Mouse (Mus musculus) G1E (cell line): ENCODE data around the gene Vps54. TPM values are rescaled to one million over a fixed set of nuclear protein-coding genes. Genes with fewer than 3 reads are reported as not detected.

Experiments
- ATAC-seq: 2 replicates; pipeline ENCODE4 v1.8.0; 2016; ENCODE audit warnings: mild to moderate bottlenecking; ENCODE audit not compliant: insufficient number of reproducible peaks, poor library complexity, low FRiP score, severe bottlenecking; ENCODE audit errors: extremely low read depth
- DNase-seq: peaks from one replicate; pipeline ENCODE4 v3.0.0; 2012; ENCODE audit warnings: low spot score
- H3K27me3 ChIP-seq: 2 replicates; pipeline ENCODE4 v1.6.1; 2012; ENCODE audit warnings: mild to moderate bottlenecking, low read length, inconsistent platforms; ENCODE audit not compliant: insufficient read depth
- H3K36me3 ChIP-seq: replicated peaks from 2 replicates; pipeline ENCODE3; 2012; ENCODE audit warnings: mild to moderate bottlenecking, inconsistent platforms
- H3K4me1 ChIP-seq: 2 replicates; pipeline ENCODE4 v1.6.1; 2012; ENCODE audit warnings: low read depth, low read length, inconsistent platforms, mixed read lengths; ENCODE audit not compliant: insufficient read depth
- H3K4me3 ChIP-seq: 2 replicates; pipeline ENCODE4 v1.5.1; 2012; ENCODE audit warnings: low read depth, mild to moderate bottlenecking, inconsistent platforms, low read length, moderate library complexity, mixed read lengths
- H3K9me3 ChIP-seq: replicated peaks from 2 replicates; pipeline ENCODE4 v1.6.1; 2012; ENCODE audit warnings: inconsistent platforms
- CTCF ChIP-seq: IDR thresholded peaks from 2 replicates; pipeline ENCODE4 v1.5.1; 2012; ENCODE audit warnings: low read depth, low read length, inconsistent platforms, mixed read lengths
- GATA1 ChIP-seq: IDR thresholded peaks from 2 replicates; pipeline ENCODE4 v1.6.1; 2012; ENCODE audit warnings: borderline replicate concordance, low read length, inconsistent platforms, mixed read lengths
- GATA2 ChIP-seq: IDR thresholded peaks from 2 replicates; pipeline ENCODE4 v1.6.1; 2012; ENCODE audit warnings: low read depth, low read length, inconsistent platforms, borderline replicate concordance
- POLR2AphosphoS5 ChIP-seq: IDR thresholded peaks from 2 replicates; pipeline ENCODE4 v1.6.1; 2012; ENCODE audit warnings: low read depth, low read length, inconsistent platforms; ENCODE audit not compliant: insufficient replicate concordance
- TAL1 ChIP-seq: conservative IDR thresholded peaks from 2 replicates; pipeline ENCODE4 v1.6.1; 2012; ENCODE audit warnings: low read depth, low read length, inconsistent platforms, mixed read lengths
- polyA plus RNA-seq: library from polyadenylated mRNA; stranded (reverse); fragments of >175 nt; gene quantifications from 2 replicates; pipeline ENCODE4 v1.2.3, GENCODE M21; 2012
- total RNA-seq, 2 experiments: library from RNA; stranded (forward) in 1 of 2; stranded (reverse) in 1 of 2; fragments of 200-1000 nt in 1 of 2; fragments of >200 nt in 1 of 2; fragmentation: Nextera tagmentation in 1 of 2; gene quantifications; 2 replicates each; pipeline ENCODE4 v1.2.3; 2014 to 2017

Vps54 gene
- total and polyA plus RNA-seq, 3 experiments, result 1.4 to 55.4 (median 42.9) TPM

DNA sequence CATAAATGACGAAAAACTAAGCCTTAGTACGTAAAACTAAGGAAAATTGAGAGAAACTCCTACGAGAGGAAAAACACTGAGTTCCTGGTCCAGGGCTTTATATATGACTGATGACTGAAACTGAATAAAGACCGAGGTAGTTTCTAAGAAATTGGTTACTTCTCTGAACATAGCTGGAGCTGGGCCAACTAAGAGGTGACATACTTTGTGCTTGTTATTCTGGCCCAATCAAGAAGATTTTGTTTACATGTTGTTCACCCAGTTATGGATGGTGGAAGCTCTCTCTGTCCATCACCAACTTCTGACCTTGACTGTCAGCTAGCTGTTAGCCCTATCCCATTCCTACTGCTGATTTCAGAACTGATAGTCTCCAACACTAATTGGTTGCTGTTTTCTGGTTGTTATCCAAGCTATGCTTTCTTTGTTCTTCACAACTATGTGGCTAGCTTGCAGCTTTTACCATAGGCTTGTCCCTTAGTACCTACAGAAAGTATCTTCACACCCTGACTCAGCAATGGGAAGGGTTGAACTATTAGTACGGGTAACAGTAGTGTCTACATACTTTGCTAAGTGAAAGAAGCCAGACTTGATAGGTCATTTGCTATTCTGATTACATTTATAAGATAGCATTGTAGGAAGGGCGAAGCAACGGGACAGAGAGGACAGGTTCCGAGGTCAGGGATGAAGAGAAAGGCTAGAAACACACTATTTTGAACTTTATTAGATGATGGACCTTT, 19.1 kb upstream of the Vps54 start:
- Histone ChIP-seq H3K4me1 (peaks cover 63% of the 10 kb centered on the region), H3K9me3 (no peaks in the 10 kb centered on the region), H3K4me3 (no peak overlapping the region), H3K27me3 (no peaks in the 10 kb centered on the region), H3K36me3 (no peaks in the 10 kb centered on the region)
- ATAC-seq, result no peak
- TF ChIP-seq GATA1 (no peak), CTCF (no peak), POLR2AphosphoS5 (no peak), GATA2 (no peak), TAL1 (no peak)
- no peak for DNase-seq

DNA sequence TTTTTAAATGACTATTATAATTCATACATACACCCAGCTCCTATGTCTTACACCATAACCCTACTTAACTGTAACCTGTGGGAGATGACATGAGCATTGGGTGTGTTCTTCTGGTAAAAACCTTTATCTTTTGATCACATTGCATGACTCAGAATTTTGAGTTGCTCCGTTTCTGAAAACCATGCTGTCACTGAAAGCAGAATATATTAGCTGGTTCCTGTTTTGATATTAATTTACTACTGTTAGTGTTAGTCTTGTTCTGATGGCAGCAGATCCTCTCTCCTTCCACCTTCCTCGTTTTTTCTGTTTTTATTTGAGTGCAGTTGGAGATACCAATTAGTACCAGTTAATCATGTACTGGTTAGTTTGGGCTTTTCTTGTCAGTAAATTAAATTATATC, 18.3 kb upstream of the Vps54 start:
- no peaks in the 10 kb centered on the region for H3K27me3 ChIP-seq
- H3K4me1 ChIP-seq, result peaks cover 66% of the 10 kb centered on the region
- no peak for TF ChIP-seq POLR2AphosphoS5
- no peak for TF ChIP-seq GATA2
- TF ChIP-seq GATA1, result no peak
- H3K9me3 ChIP-seq, result no peaks in the 10 kb centered on the region
- H3K36me3 ChIP-seq, result no peaks in the 10 kb centered on the region
- ATAC-seq (peak; percentile 66), DNase-seq (peak; percentile 41)
- H3K4me3 ChIP-seq, result no peak overlapping the region

DNA sequence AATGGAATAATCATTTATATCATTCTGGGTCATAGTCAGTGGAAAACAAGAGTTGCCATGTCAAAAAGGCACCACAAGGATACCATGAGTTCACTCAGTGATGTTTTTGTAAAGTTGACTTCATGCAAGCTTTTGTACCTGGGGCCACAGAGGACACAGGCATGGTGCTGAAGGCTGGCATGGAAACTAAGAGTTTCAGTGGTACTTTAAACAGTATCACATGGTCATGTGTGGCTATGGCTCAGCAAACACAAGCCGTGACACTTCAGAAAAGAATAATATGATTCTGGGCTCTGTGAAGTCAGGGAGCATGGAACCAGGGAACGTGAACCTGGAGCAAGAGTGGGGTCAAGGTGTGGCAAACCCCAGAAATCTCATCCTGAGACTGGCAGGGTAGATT, 17.7 kb upstream of the Vps54 start:
- Histone ChIP-seq H3K4me3 (no peak overlapping the region), H3K4me1 (peaks cover 66% of the 10 kb centered on the region), H3K9me3 (no peaks in the 10 kb centered on the region), H3K36me3 (no peaks in the 10 kb centered on the region), H3K27me3 (no peaks in the 10 kb centered on the region)
- DNase-seq (no peak), ATAC-seq (no peak)
- TF ChIP-seq GATA1 (no peak), GATA2 (no peak), TAL1 (no peak), CTCF (no peak), POLR2AphosphoS5 (no peak)

DNA sequence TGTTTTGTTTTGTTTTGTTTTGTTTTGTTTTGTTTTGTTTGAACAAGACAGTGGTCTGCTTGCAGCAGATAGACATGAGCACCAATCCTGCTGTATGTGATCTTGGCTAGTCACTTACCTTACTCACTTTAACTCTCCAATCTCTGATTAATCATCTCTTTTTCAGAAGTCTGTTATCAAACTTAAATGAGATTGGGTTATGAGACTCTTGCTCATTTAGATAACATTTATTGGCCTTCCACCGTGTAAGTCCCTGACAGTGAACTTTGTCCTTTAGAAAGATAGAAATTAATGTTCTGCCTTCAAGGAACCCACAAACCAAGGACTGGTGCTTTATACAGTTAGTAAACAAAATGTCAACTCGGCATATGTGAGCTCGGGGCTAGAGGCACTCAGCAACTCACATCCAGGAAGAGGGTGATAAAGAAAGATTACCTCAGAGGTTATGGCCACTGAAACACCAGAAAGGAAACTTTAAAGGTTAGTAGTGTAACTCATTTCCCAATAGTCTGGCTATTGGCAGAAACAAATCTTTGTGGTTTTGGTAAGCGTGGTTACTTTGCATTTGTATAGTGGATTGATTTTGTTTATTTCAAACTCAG, 16.4 kb upstream of the Vps54 start:
- H3K27me3 ChIP-seq, result no peaks in the 10 kb centered on the region
- peaks cover 64% of the 10 kb centered on the region for H3K4me1 ChIP-seq
- ATAC-seq, result peak; percentile 25
- no peaks in the 10 kb centered on the region for H3K9me3 ChIP-seq
- DNase-seq, result no peak
- no peak for TF ChIP-seq GATA2
- TF ChIP-seq TAL1, result no peak
- no peak for TF ChIP-seq GATA1
- TF ChIP-seq CTCF, result no peak
- no peak for TF ChIP-seq POLR2AphosphoS5
- H3K36me3 ChIP-seq, result no peaks in the 10 kb centered on the region
- H3K4me3 ChIP-seq, result no peak overlapping the region

DNA sequence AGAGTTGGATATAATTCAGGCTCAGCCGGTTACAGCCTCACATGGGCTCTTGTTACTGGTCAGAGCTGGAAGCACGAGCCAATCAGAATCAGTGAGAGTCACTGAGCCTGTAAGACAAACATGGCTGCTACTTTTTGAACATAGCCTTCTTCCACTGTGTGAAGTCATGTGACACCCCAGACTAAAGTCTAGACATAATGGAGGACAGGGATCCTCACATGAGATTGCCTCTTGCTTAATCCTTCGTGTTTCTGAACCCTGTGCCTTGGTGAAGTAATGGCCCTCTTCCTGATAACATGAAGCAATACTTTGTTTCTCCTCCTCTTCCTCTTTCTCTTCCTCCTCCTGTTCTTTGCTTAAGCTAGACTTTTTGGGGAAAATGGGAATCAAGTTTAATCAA, 15.5 kb upstream of the Vps54 start:
- H3K4me1 ChIP-seq, result peaks cover 65% of the 10 kb centered on the region
- no peaks in the 10 kb centered on the region for H3K36me3 ChIP-seq
- no peak for TF ChIP-seq CTCF
- TF ChIP-seq POLR2AphosphoS5, result no peak
- TF ChIP-seq GATA2, result no peak
- TF ChIP-seq TAL1, result no peak
- TF ChIP-seq GATA1, result no peak
- no peaks in the 10 kb centered on the region for H3K27me3 ChIP-seq
- ATAC-seq (no peak), DNase-seq (no peak)
- H3K9me3 ChIP-seq, result no peaks in the 10 kb centered on the region
- H3K4me3 ChIP-seq, result no peak overlapping the region

DNA sequence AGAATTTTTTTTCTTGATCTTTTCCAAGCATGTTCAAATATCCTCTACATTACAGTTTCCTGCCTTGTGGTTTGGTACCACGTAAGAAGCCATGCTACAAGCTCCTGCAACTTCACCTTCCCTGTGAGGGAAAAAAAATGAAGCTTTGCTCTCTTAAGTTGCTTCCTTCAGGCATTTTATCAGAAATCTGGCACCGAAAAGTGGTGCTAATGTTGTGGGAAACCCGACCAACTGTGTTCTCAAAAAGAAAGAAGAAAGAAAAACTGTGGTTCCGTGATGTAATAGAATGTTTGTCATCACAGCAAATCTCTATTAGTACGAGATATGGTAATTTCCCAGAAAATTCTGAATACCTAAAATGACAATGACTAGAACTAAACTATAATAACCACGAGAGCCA, 15.0 kb upstream of the Vps54 start:
- Histone ChIP-seq H3K27me3 (no peaks in the 10 kb centered on the region), H3K4me1 (peaks cover 65% of the 10 kb centered on the region), H3K36me3 (no peaks in the 10 kb centered on the region), H3K4me3 (no peak overlapping the region), H3K9me3 (no peaks in the 10 kb centered on the region)
- no peak for TF ChIP-seq POLR2AphosphoS5
- TF ChIP-seq GATA1, result no peak
- TF ChIP-seq CTCF, result no peak
- no peak for ATAC-seq
- DNase-seq, result no peak

DNA sequence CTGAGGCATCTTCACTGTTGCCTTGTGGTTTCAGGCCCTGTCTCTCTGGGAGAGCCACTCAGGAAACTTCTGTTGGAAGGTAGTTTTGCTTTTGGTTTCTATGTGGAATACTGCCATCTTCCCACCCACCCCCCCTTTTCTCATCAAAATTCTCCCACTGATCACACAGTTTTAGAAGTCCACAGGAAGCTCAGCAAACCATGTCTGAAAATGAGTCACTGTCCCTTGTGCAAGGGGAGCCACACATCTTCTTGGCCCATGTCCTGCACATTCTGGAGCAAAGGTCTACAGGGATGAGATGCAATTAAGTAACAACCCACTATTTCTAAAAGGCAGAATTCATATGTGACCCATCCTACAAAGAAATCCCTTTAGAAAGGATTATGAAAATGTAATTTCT, 14.6 kb upstream of the Vps54 start:
- DNase-seq (no peak), ATAC-seq (no peak)
- no peak for TF ChIP-seq POLR2AphosphoS5
- TF ChIP-seq CTCF, result no peak
- peaks cover 62% of the 10 kb centered on the region for H3K4me1 ChIP-seq
- no peaks in the 10 kb centered on the region for H3K27me3 ChIP-seq
- no peaks in the 10 kb centered on the region for H3K36me3 ChIP-seq
- no peak overlapping the region for H3K4me3 ChIP-seq
- no peaks in the 10 kb centered on the region for H3K9me3 ChIP-seq
